Mouse (Mus musculus) MEL (cell line): ENCODE measurements around the gene Il11ra1. TPM values are rescaled to one million over a fixed set of nuclear protein-coding genes. Genes with fewer than 3 reads are reported as not detected.

Experiments
- DNase-seq: peaks from one replicate; pipeline ENCODE4 v3.0.0; 2011; ENCODE audit warnings: low read depth, low spot score
- H3K27ac ChIP-seq: 2 replicates; pipeline ENCODE4 v1.5.1; 2012; ENCODE audit warnings: low read depth, mild to moderate bottlenecking, control low read depth, low read length, moderate library complexity; ENCODE audit not compliant: control insufficient read depth
- H3K27me3 ChIP-seq, 2 experiments: fragments of 150-350 bp in 1 of 2; sonication (generic) in 1 of 2; 2 replicates each; pipeline ENCODE4 v1.6.1; 2012; ENCODE audit warnings: low read length in 2 of 2, mild to moderate bottlenecking in 2 of 2, improper control_type of control experiment in 1 of 2, moderate library complexity in 1 of 2; ENCODE audit not compliant: insufficient read depth in 2 of 2, control insufficient read depth in 1 of 2
- H3K36me3 ChIP-seq, 2 experiments: 2 replicates each; pipeline ENCODE4 v1.6.1; 2012 to 2014; ENCODE audit warnings: low read length in 2 of 2, improper control_type of control experiment in 1 of 2, inconsistent platforms in 1 of 2, mild to moderate bottlenecking in 1 of 2; ENCODE audit not compliant: insufficient read depth in 2 of 2, control insufficient read depth in 1 of 2
- H3K4me1 ChIP-seq, 2 experiments: fragments of 150-350 bp in 1 of 2; sonication (generic) in 1 of 2; 2 replicates each; pipeline ENCODE4 v1.6.1; 2012; ENCODE audit warnings: low read length in 2 of 2, improper control_type of control experiment in 1 of 2, mild to moderate bottlenecking in 1 of 2; ENCODE audit not compliant: insufficient read depth in 2 of 2, control insufficient read depth in 1 of 2
- H3K4me3 ChIP-seq, 2 experiments: fragments of 150-350 bp in 1 of 2; sonication (generic) in 1 of 2; 2 replicates each; pipeline ENCODE4 v1.5.1; 2012; ENCODE audit warnings: low read depth in 2 of 2, low read length in 2 of 2, mild to moderate bottlenecking in 2 of 2, moderate library complexity in 2 of 2, control low read depth in 1 of 2, improper control_type of control experiment in 1 of 2; ENCODE audit not compliant: control insufficient read depth in 1 of 2, insufficient read depth in 1 of 2
- H3K79me2 ChIP-seq: 2 replicates; pipeline ENCODE4 v1.6.1; 2012; ENCODE audit warnings: mild to moderate bottlenecking, low read length, moderate library complexity; ENCODE audit not compliant: control insufficient read depth, poor library complexity, insufficient read depth
- H3K9ac ChIP-seq: 2 replicates; pipeline ENCODE4 v1.6.1; 2012; ENCODE audit warnings: low read depth, mild to moderate bottlenecking, control low read depth, low read length, moderate library complexity; ENCODE audit not compliant: control insufficient read depth, poor library complexity, severe bottlenecking
- H3K9me3 ChIP-seq: fragments of 150-350 bp; sonication (generic); replicated peaks from 2 replicates; pipeline ENCODE4 v1.6.1; 2012; ENCODE audit warnings: mild to moderate bottlenecking, low read length, improper control_type of control experiment, moderate library complexity; ENCODE audit not compliant: insufficient read depth
- CHD2 ChIP-seq: IDR thresholded peaks from 2 replicates; pipeline ENCODE4 v1.6.1; 2011; ENCODE audit warnings: low read length, improper control_type of control experiment
- CTCF ChIP-seq, 3 experiments: IDR thresholded peaks in 2 of 3; conservative IDR thresholded peaks in 1 of 3; 2 replicates each; pipeline ENCODE4 v1.5.1; 2011 to 2012; ENCODE audit warnings: low read length in 3 of 3, low read depth in 2 of 3, mild to moderate bottlenecking in 2 of 3, improper control_type of control experiment in 1 of 3, inconsistent platforms in 1 of 3, mixed read lengths in 1 of 3, moderate library complexity in 1 of 3; ENCODE audit not compliant: control insufficient read depth in 1 of 3, insufficient read depth in 1 of 3, poor library complexity in 1 of 3, severe bottlenecking in 1 of 3
- GATA1 ChIP-seq: IDR thresholded peaks from 2 replicates; pipeline ENCODE4 v1.6.1; 2011; ENCODE audit warnings: low read depth, low read length, improper control_type of control experiment
- MAX ChIP-seq: IDR thresholded peaks from 2 replicates; pipeline ENCODE4 v1.6.1; 2011; ENCODE audit warnings: low read length, improper control_type of control experiment
- MXI1 ChIP-seq: IDR thresholded peaks from 2 replicates; pipeline ENCODE4 v1.6.1; 2011; ENCODE audit warnings: mild to moderate bottlenecking, low read depth, low read length, improper control_type of control experiment
- MYB ChIP-seq: IDR thresholded peaks from 2 replicates; pipeline ENCODE4 v1.6.1; 2011; ENCODE audit warnings: mild to moderate bottlenecking, low read depth, low read length, improper control_type of control experiment
- POLR2A ChIP-seq, 2 experiments: IDR thresholded peaks; 2 replicates each; pipeline ENCODE4 v1.6.1; 2011 to 2012; ENCODE audit warnings: low read length in 2 of 2, mild to moderate bottlenecking in 2 of 2, control low read depth in 1 of 2, improper control_type of control experiment in 1 of 2, low read depth in 1 of 2, moderate library complexity in 1 of 2; ENCODE audit not compliant: control insufficient read depth in 1 of 2, insufficient read depth in 1 of 2, poor library complexity in 1 of 2
- SIN3A ChIP-seq: IDR thresholded peaks from 2 replicates; pipeline ENCODE4 v1.6.1; 2012; ENCODE audit warnings: low read length, improper control_type of control experiment, inconsistent platforms
- SMC3 ChIP-seq: IDR thresholded peaks from 2 replicates; pipeline ENCODE4 v1.6.1; 2011; ENCODE audit warnings: low read depth, low read length, improper control_type of control experiment
- TCF12 ChIP-seq: IDR thresholded peaks from 2 replicates; pipeline ENCODE4 v1.6.1; 2014; ENCODE audit warnings: low read depth, mild to moderate bottlenecking, inconsistent platforms, low read length, improper control_type of control experiment, moderate library complexity
- USF2 ChIP-seq, 2 experiments: IDR thresholded peaks; 2 replicates each; pipeline ENCODE4 v1.6.1; 2011 to 2012; ENCODE audit warnings: improper control_type of control experiment in 2 of 2, low read length in 2 of 2, borderline replicate concordance in 1 of 2, inconsistent platforms in 1 of 2, low read depth in 1 of 2, mild to moderate bottlenecking in 1 of 2; ENCODE audit not compliant: insufficient read depth in 1 of 2
- ZC3H11A ChIP-seq: IDR thresholded peaks from 2 replicates; pipeline ENCODE4 v1.6.1; 2012; ENCODE audit warnings: low read depth, mild to moderate bottlenecking, inconsistent platforms, low read length, improper control_type of control experiment
- ZKSCAN1 ChIP-seq: IDR thresholded peaks from 2 replicates; pipeline ENCODE4 v1.6.1; 2012; ENCODE audit warnings: low read depth, mild to moderate bottlenecking, inconsistent platforms, low read length, improper control_type of control experiment, moderate library complexity
- polyA plus RNA-seq, 2 experiments: library from polyadenylated mRNA; stranded (reverse) in 1 of 2; unstranded in 1 of 2; fragments of >175 nt in 1 of 2; fragments of >200 nt in 1 of 2; gene quantifications; 2 replicates each; pipeline versions ENCODE4 v1.2.1 to v1.2.4; 2012; ENCODE audit warnings: low replicate concordance in 2 of 2, low read depth in 1 of 2; ENCODE audit not compliant: insufficient read length in 2 of 2, insufficient read depth in 1 of 2, missing spikeins in 1 of 2
- total RNA-seq: library from RNA; depleted of rRNA; stranded (reverse); fragments of 300-350 nt; gene quantifications from 2 replicates; pipeline ENCODE4 v1.2.3, GENCODE M21; 2012

Gene Il11ra1
- total and polyA plus RNA-seq, 3 experiments = 44.4 to 66.7 TPM; not detected in 1

- no peak for TF ChIP-seq ZKSCAN1
Observed at GRCm38 (mm10) chr4:41672522-41672963, 27.2 kb upstream of the Il11ra1 start (continued).

- DNase-seq = no peak
- H3K36me3 ChIP-seq = no peaks in the 10 kb centered on the region
- H3K9ac ChIP-seq = no peak overlapping the region
- H3K27me3 ChIP-seq = no peaks in the 10 kb centered on the region; a peak in 1 of 4 replicates
- no peaks in the 10 kb centered on the region for H3K79me2 ChIP-seq
- TF ChIP-seq TCF12 (no peak), USF2 (IDR thresholded peaks at IDR 0.05; ENCODE audit: borderline replicate concordance in 1 of 2, insufficient read depth in 1 of 2, low read depth in 1 of 2, low read length in 2 of 2) (no peak), SIN3A (no peak), MYB (no peak), MXI1 (no peak), POLR2A (IDR thresholded peaks at IDR 0.05; ENCODE audit: control insufficient read depth in 1 of 2, insufficient read depth in 1 of 2, low read depth in 1 of 2, low read length in 2 of 2, poor library complexity in 1 of 2) (no peak), MAX (no peak), ZC3H11A (no peak), SMC3 (no peak)
- H3K4me1 ChIP-seq = no peaks in the 10 kb centered on the region
- no peak overlapping the region for H3K27ac ChIP-seq
- no peaks in the 10 kb centered on the region for H3K9me3 ChIP-seq
- no peak overlapping the region for H3K4me3 ChIP-seq
Observed at GRCm38 (mm10) chr4:41673186-41673585, 26.6 kb upstream of the Il11ra1 start.

GRCm38 (mm10) chr4:41676248-41677005 is 23.4 kb upstream of the Il11ra1 start:
- Histone ChIP-seq H3K27me3 (no peaks in the 10 kb centered on the region; a peak in 1 of 4 replicates), H3K9ac (no peak overlapping the region), H3K27ac (no peak overlapping the region), H3K4me3 (no peak overlapping the region), H3K9me3 (no peaks in the 10 kb centered on the region), H3K4me1 (no peaks in the 10 kb centered on the region), H3K79me2 (no peaks in the 10 kb centered on the region), H3K36me3 (no peaks in the 10 kb centered on the region)
- no peak for DNase-seq
- TF ChIP-seq CHD2 = no peak
- no peak for TF ChIP-seq MYB
- no peak for TF ChIP-seq GATA1
- no peak for TF ChIP-seq CTCF (IDR thresholded peaks at IDR 0.05 in 2 of 3, conservative IDR thresholded peaks at IDR 0.05 in 1 of 3; ENCODE audit: control insufficient read depth in 1 of 3, insufficient read depth in 1 of 3, low read depth in 2 of 3, low read length in 3 of 3, poor library complexity in 1 of 3, severe bottlenecking in 1 of 3)
- TF ChIP-seq, all 39 proteins: peak for 0
